Mouse (Mus musculus): Measurements from ENCODE around the gene Flad1. TPM values are rescaled to one million over a fixed set of nuclear protein-coding genes. Genes with fewer than 3 reads are reported as not detected.

The Flad1 gene
- polyA plus RNA-seq, 1 experiment from 2014 or later, result 30.3 TPM

- Histone ChIP-seq H3K27ac (0 out of 2 replicates have a peak overlapping the region, but pooled peaks have one; percentile 36), H3K9me3 (no peaks in the 10 kb centered on the region), H3K4me2 (replicated peaks) (no peak overlapping the region), H3K4me1 (peaks cover 26% of the 10 kb centered on the region), H3K4me3 (no peak overlapping the region), H3K36me3 (no peaks in the 10 kb centered on the region), H3K9ac (no peak overlapping the region), H3K27me3 (no peaks in the 10 kb centered on the region; the same call in 1 of the 2 replicates)
- ATAC-seq (ENCODE audit: insufficient number of reproducible peaks, insufficient read depth, low FRiP score, low TSS enrichment), result no peak
- WGBS, result 25% methylated on average over 11 of the region's 11 CpGs
Measured at GRCm38 (mm10) chr3:89385451-89385850, 26.2 kb downstream of the Flad1 start.

GRCm38 (mm10) chr3:89384331-89385076, 27.2 kb downstream of the Flad1 start:
- Histone ChIP-seq H3K36me3 (no peaks in the 10 kb centered on the region), H3K4me3 (no peak overlapping the region), H3K27ac (no peak overlapping the region), H3K9me3 (no peaks in the 10 kb centered on the region), H3K9ac (0 out of 2 replicates have a peak overlapping the region, but pooled peaks have one; percentile 16), H3K27me3 (no peaks in the 10 kb centered on the region), H3K4me2 (replicated peaks) (no peak overlapping the region), H3K4me1 (peaks cover 21% of the 10 kb centered on the region)
- 56% methylated on average over 11 of the region's 12 CpGs for WGBS
- no peak for ATAC-seq (ENCODE audit: insufficient number of reproducible peaks, insufficient read depth, low FRiP score, low TSS enrichment)

DNA sequence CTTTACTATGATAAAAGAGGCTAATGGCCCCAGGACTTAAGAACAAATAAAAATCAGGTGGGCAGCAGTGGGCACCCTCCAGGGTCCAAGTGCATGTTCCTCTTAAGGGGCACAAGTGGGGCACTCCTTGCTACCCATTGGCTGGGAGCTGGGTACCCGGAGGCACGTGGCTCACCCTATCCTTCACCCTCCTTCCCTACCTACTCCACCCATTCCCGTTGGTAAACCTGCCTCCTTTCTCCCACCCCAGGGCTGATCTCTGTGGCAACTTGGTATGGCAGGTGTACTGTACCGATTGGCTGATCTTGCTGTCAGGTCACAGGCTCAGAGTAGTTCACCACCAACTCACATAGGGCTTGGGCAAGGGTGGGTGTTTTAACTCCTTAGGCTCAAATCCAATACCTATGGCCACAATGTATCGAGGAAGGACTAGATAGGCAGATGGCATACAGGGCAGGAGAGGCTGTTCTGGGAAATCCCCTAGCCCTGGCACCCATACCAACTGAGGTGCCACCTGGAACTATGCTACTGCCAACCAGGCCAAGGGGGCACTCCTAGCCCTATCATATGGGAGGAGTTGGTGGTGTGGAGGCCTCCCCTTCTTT, 27.9 kb downstream of the Flad1 start:
- 84% methylated on average over 5 of the region's 5 CpGs for WGBS
- peaks cover 25% of the 10 kb centered on the region for H3K4me1 ChIP-seq

DNA sequence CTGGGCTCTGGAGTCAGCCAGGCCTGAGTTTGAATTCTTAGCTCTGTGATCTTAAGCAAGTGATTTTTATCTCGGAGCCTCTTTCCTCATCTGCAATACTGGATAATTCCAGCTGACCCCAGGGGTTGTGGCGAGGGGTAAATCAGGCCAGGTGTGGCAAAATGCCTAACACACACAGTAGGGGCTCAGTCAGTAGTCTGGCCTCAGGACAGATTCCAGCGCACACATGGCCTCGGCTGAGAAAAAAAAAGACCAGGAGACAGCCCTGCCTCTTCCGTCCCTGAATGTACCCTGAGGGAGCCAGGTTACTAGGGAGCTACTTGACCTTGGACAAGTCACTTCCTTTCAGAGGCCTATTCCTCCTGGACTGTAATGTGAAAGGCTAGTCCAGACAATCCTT, 28.7 kb downstream of the Flad1 start:
- no peak overlapping the region for H3K4me2 ChIP-seq (replicated peaks)
- no peaks in the 10 kb centered on the region for H3K9me3 ChIP-seq
- 70% methylated on average over 5 of the region's 5 CpGs for WGBS
- H3K27ac ChIP-seq, result no peak overlapping the region
- H3K4me1 ChIP-seq, result peaks cover 31% of the 10 kb centered on the region
- no peak overlapping the region for H3K9ac ChIP-seq
- no peaks in the 10 kb centered on the region for H3K27me3 ChIP-seq
- no peak overlapping the region for H3K4me3 ChIP-seq
- no peak for ATAC-seq (ENCODE audit: insufficient number of reproducible peaks, insufficient read depth, low FRiP score, low TSS enrichment)
- H3K36me3 ChIP-seq, result no peaks in the 10 kb centered on the region

More for the DNA sequence above, 27.9 kb downstream of the Flad1 start:
- no peak overlapping the region for H3K27ac ChIP-seq
- H3K9me3 ChIP-seq, result no peaks in the 10 kb centered on the region
- H3K9ac ChIP-seq, result no peak overlapping the region
- H3K4me3 ChIP-seq, result no peak overlapping the region
- no peak overlapping the region for H3K4me2 ChIP-seq (replicated peaks)
- H3K36me3 ChIP-seq, result no peaks in the 10 kb centered on the region
- H3K27me3 ChIP-seq, result no peaks in the 10 kb centered on the region
- ATAC-seq (ENCODE audit: insufficient number of reproducible peaks, insufficient read depth, low FRiP score, low TSS enrichment), result no peak

DNA sequence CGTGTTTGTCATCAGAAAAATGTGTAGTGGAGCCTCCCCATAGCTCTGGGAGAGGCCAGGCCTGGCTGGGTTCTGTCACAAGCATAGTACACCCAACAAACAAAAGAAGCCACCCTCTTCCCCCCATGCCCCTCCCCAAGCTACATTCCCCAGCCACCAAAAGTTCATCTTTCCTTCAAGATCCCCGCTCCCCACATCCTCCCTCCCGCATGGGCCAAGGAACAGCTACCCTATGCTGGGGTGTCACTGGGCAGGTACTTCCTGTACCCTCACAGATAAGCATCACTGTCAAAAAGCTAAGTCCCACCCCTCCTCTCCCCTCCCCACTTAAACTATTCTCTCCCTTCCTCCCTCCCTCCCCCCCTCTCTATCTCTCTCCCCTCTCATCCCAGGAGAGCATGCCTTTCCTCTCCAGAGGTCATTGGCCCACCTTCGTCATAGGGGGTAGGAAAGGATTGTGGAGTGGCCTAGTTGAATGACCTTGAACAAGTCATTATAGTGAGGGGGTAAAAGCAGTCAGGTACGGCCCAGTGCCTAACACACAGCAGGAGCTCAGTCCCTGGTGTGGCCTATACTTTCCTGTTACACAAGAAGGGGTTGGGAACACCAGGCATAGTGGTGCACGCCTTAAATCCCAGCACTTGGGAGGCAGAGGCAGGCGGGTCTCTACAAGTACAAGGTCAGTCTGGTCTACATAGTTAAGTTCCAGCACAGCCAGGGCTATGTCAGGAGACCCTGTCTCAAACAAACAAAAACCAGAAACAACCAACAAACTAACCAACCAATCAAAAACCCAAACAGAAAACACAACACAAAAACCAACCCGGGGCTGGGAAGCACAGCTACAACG, 29.4 kb downstream of the Flad1 start:
- no peak for ATAC-seq (ENCODE audit: insufficient number of reproducible peaks, insufficient read depth, low FRiP score, low TSS enrichment)
- no peaks in the 10 kb centered on the region for H3K9me3 ChIP-seq
- no peaks in the 10 kb centered on the region for H3K36me3 ChIP-seq
- peaks cover 30% of the 10 kb centered on the region for H3K4me1 ChIP-seq
- H3K9ac ChIP-seq, result no peak overlapping the region
- H3K27me3 ChIP-seq, result no peaks in the 10 kb centered on the region
- no peak overlapping the region for H3K27ac ChIP-seq
- WGBS, result 89% methylated on average over 9 of the region's 9 CpGs
- no peak overlapping the region for H3K4me3 ChIP-seq
- no peak overlapping the region for H3K4me2 ChIP-seq (replicated peaks)

GRCm38 (mm10) chr3:89381233-89381632, 30.4 kb downstream of the Flad1 start:
- Histone ChIP-seq H3K27ac (no peak overlapping the region), H3K4me2 (replicated peaks) (no peak overlapping the region), H3K4me1 (peaks cover 20% of the 10 kb centered on the region), H3K36me3 (no peaks in the 10 kb centered on the region), H3K9me3 (no peaks in the 10 kb centered on the region), H3K27me3 (no peaks in the 10 kb centered on the region), H3K9ac (no peak overlapping the region), H3K4me3 (no peak overlapping the region)
- WGBS, result 85% methylated on average over 11 of the region's 11 CpGs
- ATAC-seq (ENCODE audit: insufficient number of reproducible peaks, insufficient read depth, low FRiP score, low TSS enrichment), result no peak

- Histone ChIP-seq H3K9ac (no peak overlapping the region), H3K36me3 (no peaks in the 10 kb centered on the region), H3K27ac (no peak overlapping the region), H3K9me3 (no peaks in the 10 kb centered on the region), H3K4me1 (peaks cover 20% of the 10 kb centered on the region), H3K27me3 (no peaks in the 10 kb centered on the region), H3K4me3 (no peak overlapping the region), H3K4me2 (replicated peaks) (no peak overlapping the region)
- ATAC-seq (ENCODE audit: insufficient number of reproducible peaks, insufficient read depth, low FRiP score, low TSS enrichment), result no peak
- 94% methylated on average over 18 of the region's 18 CpGs for WGBS
Measured at GRCm38 (mm10) chr3:89380711-89381110, 31.0 kb downstream of the Flad1 start.

DNA sequence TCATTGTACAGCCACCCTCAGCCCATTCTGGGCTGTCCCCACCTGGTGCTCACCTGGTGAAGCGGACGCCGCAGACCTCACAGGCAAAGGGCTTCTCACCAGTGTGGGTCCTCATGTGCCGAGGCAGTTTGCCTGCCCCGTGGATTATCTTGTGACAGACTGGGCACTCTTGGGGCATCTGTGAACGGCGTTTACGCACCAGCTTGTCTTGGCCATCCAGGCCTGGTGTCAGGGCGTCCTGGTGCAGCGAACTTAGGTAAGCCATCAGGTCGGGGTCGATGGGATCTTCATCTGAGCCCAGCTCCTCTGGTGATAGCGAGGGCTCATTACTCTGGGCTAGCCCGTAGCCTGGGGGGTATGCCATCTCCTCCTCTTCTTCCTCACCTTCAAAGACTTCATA, 31.4 kb downstream of the Flad1 start:
- no peak overlapping the region for H3K4me3 ChIP-seq
- no peak overlapping the region for H3K4me2 ChIP-seq (replicated peaks)
- peaks cover 20% of the 10 kb centered on the region for H3K4me1 ChIP-seq
- 94% methylated on average over 14 of the region's 14 CpGs for WGBS
- no peak for ATAC-seq (ENCODE audit: insufficient number of reproducible peaks, insufficient read depth, low FRiP score, low TSS enrichment)
- no peak overlapping the region for H3K27ac ChIP-seq
- no peaks in the 10 kb centered on the region for H3K36me3 ChIP-seq
- no peak overlapping the region for H3K9ac ChIP-seq
- H3K9me3 ChIP-seq, result no peaks in the 10 kb centered on the region
- no peaks in the 10 kb centered on the region for H3K27me3 ChIP-seq

DNA sequence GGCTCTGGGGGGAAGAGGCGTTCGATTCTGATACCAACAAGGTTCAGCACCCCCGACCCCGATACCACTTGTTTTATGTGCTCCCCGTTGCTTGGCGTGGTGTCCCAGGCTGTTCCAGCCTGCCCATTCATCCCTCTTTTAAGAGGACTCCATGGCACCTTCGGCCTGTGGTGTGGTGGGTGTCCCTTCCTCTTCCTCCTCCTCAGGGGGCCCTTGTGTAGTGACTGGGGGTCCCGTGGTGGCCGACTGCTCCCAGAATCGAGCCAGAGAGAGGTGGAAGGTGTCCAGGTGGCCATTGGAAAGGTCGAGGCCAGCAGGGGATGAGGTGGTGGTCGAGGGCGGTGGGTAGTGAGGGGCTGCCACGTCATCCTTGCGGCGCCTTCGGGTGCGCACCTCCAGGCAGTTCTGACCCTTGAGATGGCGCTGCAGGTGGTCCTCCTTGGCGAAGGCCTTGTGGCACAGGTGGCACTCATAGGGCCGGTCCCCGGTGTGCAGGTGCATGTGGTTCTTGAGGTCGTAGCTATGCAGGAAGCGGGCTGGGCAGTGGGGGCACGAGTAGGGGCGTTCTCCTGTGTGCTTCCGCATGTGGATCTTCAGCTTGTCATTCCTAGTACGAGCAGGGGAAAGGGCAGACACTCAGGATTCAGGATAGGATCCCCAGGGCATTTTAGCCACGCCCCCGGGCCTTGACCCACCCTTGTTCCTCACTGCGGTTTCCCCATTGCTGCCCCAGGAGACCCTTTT, 32.1 kb downstream of the Flad1 start:
- Histone ChIP-seq H3K4me3 (no peak overlapping the region), H3K9ac (no peak overlapping the region), H3K4me1 (peaks cover 13% of the 10 kb centered on the region), H3K27me3 (no peaks in the 10 kb centered on the region), H3K27ac (no peak overlapping the region), H3K36me3 (no peaks in the 10 kb centered on the region), H3K4me2 (replicated peaks) (no peak overlapping the region), H3K9me3 (no peaks in the 10 kb centered on the region)
- 87% methylated on average over 31 of the region's 31 CpGs for WGBS
- no peak for ATAC-seq (ENCODE audit: insufficient number of reproducible peaks, insufficient read depth, low FRiP score, low TSS enrichment)

GRCm38 (mm10) chr3:89378394-89379067, 33.1 kb downstream of the Flad1 start:
- ATAC-seq (ENCODE audit: insufficient number of reproducible peaks, insufficient read depth, low FRiP score, low TSS enrichment), result peak; percentile 87
- Histone ChIP-seq H3K4me1 (peaks cover 13% of the 10 kb centered on the region), H3K4me3 (peak overlapping the region; percentile 54), H3K27me3 (no peaks in the 10 kb centered on the region), H3K4me2 (replicated peaks) (peak overlapping the region; percentile 78), H3K9me3 (no peaks in the 10 kb centered on the region), H3K9ac (peak overlapping the region; percentile 57), H3K36me3 (no peaks in the 10 kb centered on the region), H3K27ac (peak overlapping the region; percentile 26; the same call in 1 of the 2 replicates)
- 2% methylated on average over 28 of the region's 29 CpGs for WGBS

DNA sequence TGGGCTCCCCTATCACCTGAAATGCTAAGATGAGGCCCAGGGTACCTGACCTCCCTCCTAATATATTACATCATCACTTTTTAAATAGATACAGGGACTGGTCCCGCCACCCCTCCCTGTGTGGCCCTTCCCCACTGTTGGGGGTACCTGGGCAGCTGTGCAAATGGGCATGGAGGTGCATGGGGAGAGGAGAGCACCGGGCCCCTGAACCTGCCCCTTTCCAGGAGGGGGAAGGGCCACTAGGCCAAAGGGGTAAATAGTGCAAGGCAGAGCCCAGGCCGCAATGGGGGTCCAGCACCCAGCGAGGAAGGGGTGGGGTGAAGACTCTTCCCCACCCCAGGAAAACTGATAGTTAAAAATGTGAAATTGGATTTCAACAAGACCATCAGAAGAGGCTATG, 33.8 kb downstream of the Flad1 start:
- H3K4me3 ChIP-seq, result no peak overlapping the region
- WGBS, result 73% methylated on average over 4 of the region's 4 CpGs
- H3K27ac ChIP-seq, result no peak overlapping the region
- H3K36me3 ChIP-seq, result no peaks in the 10 kb centered on the region
- H3K9me3 ChIP-seq, result no peaks in the 10 kb centered on the region
- ATAC-seq (ENCODE audit: insufficient number of reproducible peaks, insufficient read depth, low FRiP score, low TSS enrichment), result no peak
- H3K4me2 ChIP-seq (replicated peaks), result peak overlapping the region; percentile 78
- H3K4me1 ChIP-seq, result peaks cover 13% of the 10 kb centered on the region
- peak overlapping the region; percentile 57; the same call in 1 of the 2 replicates for H3K9ac ChIP-seq
- H3K27me3 ChIP-seq, result no peaks in the 10 kb centered on the region
